Mouse (Mus musculus): Measurements from ENCODE around the gene Kcnk13.

Gene Kcnk13

GRCm38 (mm10) chr12:100015146-100015545, 50.8 kb downstream of the Kcnk13 start:
- in situ Hi-C loops (cut with MboI), result no loop called here

- in situ Hi-C loops (cut with MboI), result no loop called here
Observed at GRCm38 (mm10) chr12:100017709-100018108, 53.4 kb downstream of the Kcnk13 start.

- in situ Hi-C loops (cut with MboI), result no loop called here
Observed at GRCm38 (mm10) chr12:100022490-100022889, 58.2 kb downstream of the Kcnk13 start.

- in situ Hi-C loops (cut with MboI), result no loop called here
Observed at GRCm38 (mm10) chr12:100023821-100024365, 59.6 kb downstream of the Kcnk13 start.

DNA sequence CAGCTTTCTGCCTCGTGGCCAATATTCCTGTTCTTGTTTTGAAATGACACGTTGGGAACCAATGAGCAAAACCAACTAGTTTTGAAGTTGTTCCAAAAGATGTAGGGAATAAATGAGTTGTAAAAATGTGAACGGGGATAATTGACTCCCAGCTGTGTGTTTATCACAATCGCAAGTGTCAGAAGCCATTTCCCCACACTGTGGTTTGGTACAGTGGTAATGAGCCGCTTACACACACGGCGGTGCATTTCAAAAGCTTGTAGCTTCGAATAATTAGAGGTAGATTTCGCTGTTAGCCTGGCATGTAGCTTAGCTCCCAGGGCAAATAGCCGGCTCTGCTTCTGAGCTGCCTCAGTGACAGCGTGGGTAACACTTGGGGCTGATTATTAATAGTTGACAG, 61.4 kb downstream of the Kcnk13 start:
- in situ Hi-C loops (cut with MboI), result no loop called here

GRCm38 (mm10) chr12:100026715-100027245, 62.5 kb downstream of the Kcnk13 start:
- in situ Hi-C loops (cut with MboI), result no loop called here

- in situ Hi-C loops (cut with MboI), result no loop called here
Observed at GRCm38 (mm10) chr12:100027281-100027680, 63.0 kb downstream of the Kcnk13 start.

DNA sequence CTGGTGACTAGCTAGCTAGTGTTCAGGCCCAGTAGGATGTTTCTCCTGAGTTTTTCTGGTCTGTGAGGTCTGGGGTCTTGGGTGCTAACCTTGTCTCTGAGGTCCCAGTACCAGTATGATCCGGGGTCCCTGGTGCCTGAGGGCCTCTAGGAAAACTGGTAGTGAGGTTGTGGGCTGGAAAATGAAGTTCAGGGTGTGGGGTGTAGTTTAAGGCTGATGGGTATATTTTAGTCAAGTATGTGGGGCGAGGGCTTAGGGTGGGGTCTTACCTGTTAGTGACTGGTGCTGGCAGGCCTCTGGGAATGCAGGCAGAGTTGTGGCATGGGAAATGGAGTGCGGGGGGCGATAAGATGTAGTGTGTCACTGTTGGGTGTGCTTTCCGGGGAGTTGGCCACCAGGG, 67.4 kb downstream of the Kcnk13 start:
- in situ Hi-C loops (cut with MboI), result no loop called here

DNA sequence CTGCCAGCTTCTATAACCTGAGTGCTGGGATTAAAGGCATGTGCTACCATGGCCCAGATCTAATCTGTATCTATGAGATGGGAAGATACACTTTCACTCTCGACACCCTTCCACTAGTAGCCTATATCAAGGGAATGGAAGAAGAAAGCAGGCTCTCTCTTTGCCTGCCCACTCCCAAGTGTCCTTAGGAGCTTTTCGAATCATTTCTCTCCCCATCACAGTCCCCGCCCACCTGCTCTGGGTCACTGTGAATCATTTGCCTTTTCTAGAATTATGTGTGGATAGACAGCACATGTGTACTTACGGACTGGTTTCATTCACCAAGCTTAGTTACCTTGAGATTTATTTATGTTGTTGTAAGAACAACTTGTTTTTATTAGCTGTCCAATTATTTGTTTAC, 68.2 kb downstream of the Kcnk13 start:
- in situ Hi-C loops (cut with MboI), result no loop called here

DNA sequence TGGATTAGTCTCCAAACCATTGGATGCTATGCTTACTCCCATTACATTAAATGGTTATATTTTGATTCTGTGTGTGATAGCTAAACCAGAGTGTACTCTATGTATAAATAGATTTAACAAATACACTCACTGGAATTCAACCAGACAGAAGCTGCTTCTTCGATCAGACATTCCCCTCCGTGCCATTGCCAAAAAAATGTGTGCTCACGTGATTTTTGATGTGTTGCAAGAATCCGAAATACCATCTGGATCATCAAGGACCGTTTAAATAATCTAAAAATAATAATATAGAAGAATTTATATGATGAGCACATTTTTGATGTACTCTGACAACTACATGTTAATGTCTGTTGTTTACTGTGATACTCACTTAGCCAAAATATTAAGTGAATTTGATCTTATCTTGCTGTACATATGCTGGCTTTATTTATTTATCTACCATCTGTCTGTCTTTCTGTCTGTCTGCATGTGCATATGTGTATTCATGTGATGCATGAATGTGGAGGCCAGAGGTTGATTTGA, 74.5 kb downstream of the Kcnk13 start:
- in situ Hi-C loops (cut with MboI), result no loop called here

DNA sequence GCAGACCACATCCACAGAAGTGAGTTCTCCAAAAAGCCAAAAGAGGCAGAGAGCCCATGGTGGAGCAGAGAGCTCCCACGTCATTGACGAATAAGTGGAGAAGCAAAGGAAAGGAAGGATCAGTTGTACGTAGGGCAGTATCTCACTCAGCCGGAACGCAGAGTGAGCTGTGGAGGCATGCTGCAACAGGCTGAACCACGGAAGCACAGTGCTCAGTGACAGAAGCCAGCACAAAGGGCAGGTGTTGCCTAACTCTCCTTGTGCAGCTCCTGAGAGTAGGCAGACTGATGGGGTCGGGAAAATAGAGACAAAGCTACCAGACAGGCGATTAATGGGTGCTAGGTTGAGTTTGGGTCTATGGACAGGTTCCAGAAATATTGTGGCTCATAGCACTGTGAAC, 77.8 kb downstream of the Kcnk13 start:
- in situ Hi-C loops (cut with MboI), result no loop called here

DNA sequence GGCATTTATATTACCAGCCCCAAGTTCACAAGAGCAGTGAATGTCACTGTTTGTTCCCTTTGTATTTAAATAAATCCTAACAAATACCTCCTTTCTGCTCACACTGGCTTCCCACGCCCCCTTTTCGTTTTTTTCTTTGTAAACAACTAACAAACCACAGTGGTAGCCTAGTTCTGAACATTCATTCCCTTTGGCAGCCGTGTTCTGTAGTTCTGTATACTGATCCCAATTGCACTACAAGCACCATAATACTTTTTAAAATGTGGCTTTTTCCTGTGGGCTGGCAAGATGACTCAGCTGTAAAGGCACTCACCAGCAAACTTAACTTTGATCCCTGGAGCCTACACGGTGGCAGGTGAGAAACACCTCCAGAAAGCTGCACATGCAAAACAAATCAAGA, 80.4 kb downstream of the Kcnk13 start:
- in situ Hi-C loops (cut with MboI), result no loop called here

- in situ Hi-C loops (cut with MboI), result no loop called here
Observed at GRCm38 (mm10) chr12:100050552-100050951, 86.3 kb downstream of the Kcnk13 start.

- in situ Hi-C loops (cut with MboI), result no loop called here
Observed at GRCm38 (mm10) chr12:100053617-100054016, 89.3 kb downstream of the Kcnk13 start.

DNA sequence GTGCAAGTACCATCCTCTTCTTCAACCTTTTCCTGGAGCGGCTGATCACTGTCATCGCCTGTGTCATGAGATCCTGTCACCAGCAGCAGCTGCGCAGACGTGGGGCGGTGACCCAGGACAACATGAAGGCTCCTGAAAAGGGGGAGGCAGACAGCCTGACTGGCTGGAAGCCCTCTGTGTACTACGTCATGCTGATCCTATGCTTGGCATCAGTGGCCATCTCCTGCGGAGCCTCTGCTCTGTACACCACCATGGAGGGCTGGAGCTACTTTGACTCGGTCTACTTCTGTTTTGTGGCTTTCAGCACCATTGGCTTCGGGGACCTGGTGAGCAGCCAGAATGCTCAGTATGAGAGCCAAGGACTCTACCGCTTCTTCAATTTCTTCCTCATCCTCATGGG, 96.8 kb downstream of the Kcnk13 start:
- in situ Hi-C loops (cut with MboI), result no loop called here

- in situ Hi-C loops (cut with MboI), result no loop called here
Observed at GRCm38 (mm10) chr12:100061826-100062225, 97.5 kb downstream of the Kcnk13 start.

GRCm38 (mm10) chr12:100062584-100062983, 98.3 kb downstream of the Kcnk13 start:
- in situ Hi-C loops (cut with MboI), result no loop called here

GRCm38 (mm10) chr12:100065109-100065508, 100.8 kb downstream of the Kcnk13 start:
- in situ Hi-C loops (cut with MboI), result no loop called here

DNA sequence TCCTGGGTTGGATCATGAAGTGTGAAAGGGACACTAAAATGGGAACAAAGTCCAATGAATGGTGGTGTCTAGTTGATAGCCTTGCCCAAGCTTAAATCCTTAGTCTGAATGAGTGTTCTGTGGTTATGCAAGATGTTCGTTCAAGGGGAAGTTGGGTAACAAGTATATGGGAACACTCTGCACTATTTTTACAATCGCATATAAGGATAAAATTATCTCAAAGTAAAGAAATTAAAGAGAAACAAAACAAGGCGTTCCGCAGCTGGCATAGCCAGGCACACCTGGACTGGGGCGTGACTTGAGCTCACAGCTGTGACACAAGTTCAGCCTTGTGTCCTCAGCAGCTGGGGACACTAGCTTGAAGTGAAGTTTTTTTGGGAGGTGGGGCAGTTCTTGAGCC, 103.2 kb downstream of the Kcnk13 start:
- in situ Hi-C loops (cut with MboI), result no loop called here

- in situ Hi-C loops (cut with MboI), result no loop called here
Observed at GRCm38 (mm10) chr12:100073201-100073672, 108.9 kb downstream of the Kcnk13 start.

DNA sequence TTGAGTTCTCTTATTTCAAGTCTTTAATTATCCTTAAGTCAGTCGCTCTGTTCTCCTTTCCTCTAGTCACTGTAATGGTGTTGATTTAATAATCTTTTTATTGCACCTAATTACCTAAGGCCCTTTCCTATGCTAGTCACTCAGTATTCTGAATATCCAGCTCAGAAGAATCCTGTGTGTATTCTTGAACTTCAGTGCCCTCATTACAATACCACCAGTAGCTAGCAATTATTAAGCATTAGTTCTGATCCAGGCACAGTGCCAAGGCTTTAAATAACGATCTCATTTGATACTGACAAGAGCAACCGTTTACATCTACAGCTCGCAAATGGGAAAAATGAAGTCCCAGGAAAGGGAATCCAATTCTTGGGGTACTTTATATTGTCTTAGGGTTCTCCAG, 111.4 kb downstream of the Kcnk13 start:
- in situ Hi-C loops (cut with MboI), result no loop called here

DNA sequence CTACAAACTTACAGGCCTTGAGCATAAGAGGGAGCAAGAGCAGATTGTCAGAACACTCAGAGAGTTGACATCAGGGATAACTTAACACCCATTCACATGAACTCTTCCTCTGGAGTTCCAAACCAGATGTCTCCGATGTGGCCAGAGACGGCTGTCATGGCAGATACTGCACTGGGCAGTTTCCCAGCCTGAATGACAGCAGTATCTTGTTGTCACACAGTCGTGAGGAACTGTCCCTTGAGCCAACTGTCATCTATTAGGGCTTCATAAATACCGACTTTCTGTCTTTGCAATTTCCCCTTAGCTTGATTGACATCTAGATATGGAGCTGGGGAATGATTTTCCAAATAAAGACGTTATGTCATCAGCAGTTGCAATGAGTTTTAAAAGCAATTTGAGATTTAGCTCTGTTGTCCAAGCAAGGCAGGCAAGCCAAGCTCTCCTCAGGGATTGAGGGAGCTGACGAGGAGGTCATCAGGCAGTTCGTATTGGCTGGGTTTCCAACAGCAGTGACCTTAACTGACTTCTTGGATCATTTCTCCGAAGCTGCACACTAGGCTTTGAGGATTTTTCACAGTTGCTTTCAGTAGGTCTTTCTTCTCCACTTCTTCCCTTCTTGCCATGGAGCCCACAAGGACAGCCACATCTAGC, 115.5 kb downstream of the Kcnk13 start:
- in situ Hi-C loops (cut with MboI), result no loop called here

- in situ Hi-C loops (cut with MboI), result no loop called here
Observed at GRCm38 (mm10) chr12:100088026-100088425, 123.7 kb downstream of the Kcnk13 start.

Data from mature B cell (primary cell).